Mouse (Mus musculus) heart, adult 8-10 months (tissue): ENCODE measurements around the gene Commd8. TPM values are rescaled to one million over a fixed set of nuclear protein-coding genes. Genes with fewer than 3 reads are reported as not detected.

Source experiments
- DNase-seq: peaks from one replicate; pipeline ENCODE4 v3.0.0; 2022; ENCODE audit warnings: low spot score
- total RNA-seq, 4 experiments: library from RNA; stranded (reverse); gene quantifications; 2 replicates each; pipeline ENCODE4 v1.2.4; 2022

The Commd8 gene
- total RNA-seq: 10 to 100 TPM; 40.5 to 44.6 (median 42.2) TPM

DNA sequence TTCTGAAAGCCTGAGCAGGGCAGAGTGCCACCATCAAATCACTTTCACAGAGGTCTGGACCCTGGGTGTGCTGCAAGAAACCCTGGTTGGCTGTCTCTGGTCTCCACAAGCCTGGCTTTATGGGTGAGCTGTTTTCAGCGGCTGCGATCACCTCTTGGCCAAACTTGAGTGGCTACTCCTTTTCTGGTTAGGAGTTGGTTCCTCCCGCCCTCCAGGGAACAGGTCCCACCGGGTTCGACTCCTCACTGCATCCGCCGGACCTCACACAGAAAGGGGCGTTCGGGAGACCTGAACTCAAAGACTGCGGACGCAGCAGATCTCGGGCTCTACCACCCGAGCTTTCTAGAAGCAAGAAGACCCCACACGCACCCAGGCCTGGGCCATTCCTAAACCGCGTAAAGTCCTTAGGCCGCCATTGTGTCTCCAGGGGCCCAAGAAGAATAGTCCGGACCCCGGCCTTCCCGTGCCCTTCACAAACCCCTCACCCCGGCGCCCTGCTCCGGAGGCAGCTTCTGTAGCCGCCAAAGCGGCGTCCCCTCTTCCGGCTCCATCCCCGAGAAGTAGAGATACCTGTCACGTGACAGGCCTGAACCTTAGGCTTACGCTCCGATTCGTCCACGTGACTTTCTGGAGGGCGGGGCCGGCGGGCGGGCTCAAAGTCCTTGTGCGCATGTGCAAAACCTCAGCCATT lies at the start of gene Commd8:
Gene Commd8 (minus strand): TSS at position 596 of the 691 bp plus-strand sequence.
- peak; percentile 95 for DNase-seq

DNA sequence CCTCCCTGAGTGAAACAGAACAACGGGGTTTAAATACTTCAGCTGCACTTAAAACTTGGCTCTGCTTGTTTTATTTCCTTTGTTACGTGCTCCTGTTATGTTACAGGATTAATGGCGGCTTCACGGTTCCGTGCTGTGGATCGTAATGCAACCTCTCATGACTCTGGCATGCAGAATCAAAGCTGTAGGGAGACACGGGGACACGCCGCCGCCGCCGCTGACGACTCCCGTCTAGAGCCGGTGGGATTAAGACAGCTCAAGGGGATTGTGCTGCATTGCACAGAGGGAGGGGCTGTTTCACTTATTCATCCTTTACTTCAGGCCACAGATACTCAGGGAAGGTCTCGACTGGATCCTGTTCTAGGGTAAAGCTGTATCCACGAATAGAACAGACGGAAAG lies 43.8 kb upstream of the Commd8 start:
- DNase-seq: no peak

DNA sequence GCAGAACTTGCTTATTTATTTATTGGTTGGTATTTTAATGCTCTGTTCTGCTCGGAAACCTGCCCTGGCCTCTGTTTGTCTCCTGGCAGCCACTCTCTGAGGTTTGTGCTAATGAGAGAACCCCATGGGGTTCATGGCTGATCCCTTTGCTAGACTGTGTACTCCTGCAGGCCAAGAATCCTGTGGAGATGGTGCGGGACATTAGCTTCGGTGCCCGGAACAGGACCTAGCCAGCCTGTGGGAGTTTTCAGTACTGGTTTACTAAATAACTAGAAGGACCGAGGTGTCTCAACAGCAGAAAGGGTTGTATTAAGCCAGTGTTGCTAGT lies 42.8 kb upstream of the Commd8 start:
- no peak for DNase-seq

DNA sequence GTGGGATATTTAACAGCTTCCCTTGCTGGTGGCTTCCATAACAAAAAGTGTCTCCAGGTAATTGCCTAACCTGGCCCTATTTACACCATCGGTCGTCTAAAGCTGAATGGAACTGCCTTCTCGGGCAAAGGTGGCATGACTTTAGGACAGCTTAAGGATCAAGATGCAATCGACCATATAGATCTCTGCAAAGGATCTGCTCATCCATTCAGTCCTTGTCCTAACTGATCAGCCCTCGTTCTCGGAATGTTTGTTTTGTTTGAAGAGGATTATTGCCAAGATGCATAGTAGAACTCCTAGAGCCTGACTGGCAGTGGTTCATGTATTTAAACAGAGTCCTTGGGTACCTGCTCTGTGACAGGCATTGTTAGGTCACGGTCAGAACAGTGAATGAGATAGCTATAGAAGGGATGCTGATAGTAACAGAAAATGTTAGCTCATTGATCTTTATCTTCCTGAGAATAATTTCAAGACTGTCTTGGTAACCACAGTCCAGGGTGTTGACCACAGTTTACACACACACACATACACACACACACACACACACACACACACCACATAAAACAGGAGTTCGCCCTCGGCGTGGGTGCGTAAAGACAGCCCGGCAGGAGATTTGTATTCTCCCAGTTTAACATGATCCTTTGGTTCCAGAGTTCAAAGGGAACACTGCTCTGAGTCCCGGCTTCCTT lies 42.3 kb upstream of the Commd8 start:
- no peak for DNase-seq

DNA sequence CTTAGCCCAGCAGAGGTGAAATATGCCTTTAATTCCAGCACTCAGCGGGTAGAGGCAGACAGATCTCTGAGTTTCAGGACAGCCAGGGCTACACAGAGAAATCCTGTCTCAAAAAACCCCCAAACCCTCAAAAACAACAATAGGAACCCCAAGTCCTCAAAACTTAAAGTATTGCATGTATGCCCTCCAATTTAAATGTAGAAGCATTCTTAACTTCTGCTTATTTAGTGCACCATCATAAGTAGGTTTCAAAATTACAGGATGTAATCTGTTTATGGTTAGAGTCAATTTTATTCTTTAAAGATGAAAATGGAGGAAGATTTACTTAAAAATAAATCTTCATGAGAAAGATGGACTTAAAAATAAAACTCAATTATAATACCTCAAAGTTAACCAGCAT lies 40.5 kb upstream of the Commd8 start:
- DNase-seq: no peak

DNA sequence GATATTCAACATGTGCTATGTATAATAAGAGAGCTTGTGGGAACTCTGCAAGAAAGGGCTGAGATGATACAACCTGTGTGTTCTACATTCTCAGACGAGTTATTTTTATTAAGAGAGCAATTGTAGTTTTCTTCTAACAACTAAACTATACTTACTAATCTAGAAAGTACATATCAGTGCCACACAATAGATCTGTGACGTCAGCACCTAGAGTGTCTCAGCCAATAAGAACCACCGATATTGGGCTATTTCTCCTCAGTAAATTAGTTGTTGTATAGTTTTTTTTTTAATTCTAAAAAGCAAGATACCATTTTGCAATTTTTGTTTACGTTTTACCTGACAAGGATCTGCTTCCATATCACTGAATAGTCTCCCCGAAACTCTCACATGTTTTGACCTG lies 37.3 kb upstream of the Commd8 start:
- no peak for DNase-seq

DNA sequence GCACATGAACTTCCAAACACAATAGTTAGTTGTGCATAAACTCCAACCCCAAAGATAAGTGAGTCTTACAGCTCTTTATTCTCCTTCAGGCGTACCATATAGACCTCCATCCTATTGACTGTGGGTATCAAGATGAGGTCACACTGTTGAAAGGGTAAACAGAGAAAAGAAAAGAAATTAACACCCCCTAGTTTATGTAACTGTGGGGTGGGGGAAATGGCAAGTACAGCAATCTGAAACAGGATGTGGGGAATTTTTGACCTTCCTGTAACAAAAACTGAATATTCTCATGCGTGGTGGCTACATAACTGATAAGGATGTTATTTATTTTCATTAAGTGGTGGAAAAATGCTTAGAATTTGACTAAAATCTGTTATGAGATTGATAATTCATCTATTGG lies 36.5 kb upstream of the Commd8 start:
- no peak for DNase-seq

DNA sequence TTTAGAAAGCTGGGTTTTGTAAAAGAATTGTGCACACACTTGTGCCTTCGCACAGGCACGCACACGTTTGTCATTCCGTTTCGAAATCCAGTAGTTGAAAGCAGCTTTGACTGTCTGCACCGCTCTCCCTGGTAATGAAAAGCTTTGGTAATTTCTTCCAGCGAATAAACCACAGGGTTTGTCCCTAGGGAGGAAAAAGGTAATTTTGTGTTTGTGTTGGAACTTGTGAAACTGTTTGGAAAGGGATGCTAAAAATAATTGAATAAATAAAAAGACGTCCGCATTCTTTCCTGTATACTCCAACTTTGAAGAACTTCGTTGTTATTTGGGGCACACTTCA lies 35.7 kb upstream of the Commd8 start:
- peak; percentile 53 for DNase-seq

DNA sequence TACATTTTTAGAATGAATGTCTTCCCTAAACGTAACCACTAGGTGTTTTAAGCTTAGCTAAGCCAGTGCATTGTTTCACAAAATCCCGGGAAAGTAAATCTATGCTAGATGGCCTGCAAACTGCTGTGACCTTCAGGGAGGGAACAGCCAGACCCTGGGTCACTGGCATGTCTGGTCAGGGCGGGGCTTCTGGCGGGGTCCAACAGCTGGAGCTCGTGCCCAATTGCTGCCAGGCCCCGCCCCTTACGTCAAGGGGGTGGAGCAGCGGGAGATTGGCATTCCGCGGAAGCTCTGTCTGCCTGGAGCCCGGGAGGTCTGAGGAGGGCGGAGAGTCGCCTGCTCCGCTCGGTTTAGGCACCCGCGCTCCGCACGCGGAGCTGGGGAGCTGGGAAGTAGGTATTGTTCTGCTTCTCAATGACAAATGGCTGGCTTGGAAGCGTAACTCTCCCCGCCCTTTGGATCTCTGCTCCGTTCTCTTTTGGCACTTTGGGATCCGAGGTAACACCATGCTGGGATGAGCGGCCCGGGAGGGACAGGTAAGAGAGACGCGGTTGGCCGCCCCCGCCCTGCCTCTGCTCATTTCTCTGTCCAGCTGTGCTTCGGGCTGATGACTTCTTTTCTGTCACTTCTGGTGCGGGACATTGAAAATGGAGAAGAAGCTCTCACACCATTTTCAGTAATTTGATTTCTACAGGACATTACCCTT lies 35.2 kb upstream of the Commd8 start:
- peak; percentile 95 for DNase-seq

DNA sequence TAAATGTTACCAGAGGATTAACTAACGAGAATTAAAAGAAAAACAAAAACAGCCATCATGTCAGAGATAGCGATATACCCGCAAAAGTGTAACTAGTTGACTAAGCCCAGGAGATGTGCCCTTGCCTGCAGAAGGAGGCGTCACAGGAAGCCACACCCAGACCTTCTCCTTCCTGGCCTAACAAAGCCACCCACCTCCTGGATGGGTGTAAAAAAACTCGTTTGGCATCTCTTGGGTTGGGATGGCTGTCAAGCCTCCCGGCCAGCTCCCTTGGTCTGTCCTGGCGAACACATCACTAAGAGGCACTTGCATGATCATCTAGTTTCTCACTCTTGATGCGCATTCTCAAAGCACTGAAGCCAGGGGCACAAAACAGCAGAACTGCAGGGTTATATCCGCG lies 34.0 kb upstream of the Commd8 start:
- DNase-seq: peak; percentile 57

DNA sequence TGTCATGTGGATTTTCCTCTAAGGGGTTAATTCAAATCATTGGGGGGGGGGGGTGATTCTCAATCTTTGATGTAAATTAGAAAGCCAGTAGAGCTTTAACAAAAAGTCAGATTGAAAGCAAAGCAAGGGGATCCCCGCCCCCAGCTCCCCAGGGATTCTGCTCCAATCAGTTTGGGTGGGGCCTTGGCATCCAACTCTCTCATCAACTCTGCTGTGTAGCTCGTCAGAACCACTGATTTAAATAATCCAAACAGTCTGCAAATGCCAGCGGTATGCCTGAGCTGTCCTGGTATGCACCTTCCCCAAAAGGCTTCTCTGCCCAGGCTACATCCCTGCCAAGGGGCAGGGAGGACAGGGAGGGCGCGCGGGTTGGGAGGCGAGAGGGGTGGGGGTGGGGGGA lies 33.6 kb upstream of the Commd8 start:
- peak; percentile 67 for DNase-seq

DNA sequence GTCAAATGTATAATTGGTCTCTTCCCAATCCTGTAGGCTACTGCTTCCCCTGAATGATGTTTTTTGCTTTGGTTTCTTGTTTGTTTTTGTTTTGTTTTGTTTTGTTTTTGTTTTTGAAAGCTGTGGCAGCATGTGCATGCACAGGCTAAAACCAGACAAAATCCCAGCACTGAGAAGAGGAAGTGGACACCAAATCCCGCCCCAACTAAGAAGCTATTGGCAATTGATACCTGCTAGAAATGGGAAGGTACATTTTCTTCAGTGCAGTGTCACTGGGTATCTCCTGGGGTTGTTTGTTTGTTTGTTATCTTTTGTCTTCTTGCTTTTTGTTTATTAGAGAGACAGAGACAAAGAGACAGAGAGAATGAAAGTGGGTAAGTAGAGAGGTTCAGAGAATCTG lies 27.5 kb upstream of the Commd8 start:
- DNase-seq: no peak

DNA sequence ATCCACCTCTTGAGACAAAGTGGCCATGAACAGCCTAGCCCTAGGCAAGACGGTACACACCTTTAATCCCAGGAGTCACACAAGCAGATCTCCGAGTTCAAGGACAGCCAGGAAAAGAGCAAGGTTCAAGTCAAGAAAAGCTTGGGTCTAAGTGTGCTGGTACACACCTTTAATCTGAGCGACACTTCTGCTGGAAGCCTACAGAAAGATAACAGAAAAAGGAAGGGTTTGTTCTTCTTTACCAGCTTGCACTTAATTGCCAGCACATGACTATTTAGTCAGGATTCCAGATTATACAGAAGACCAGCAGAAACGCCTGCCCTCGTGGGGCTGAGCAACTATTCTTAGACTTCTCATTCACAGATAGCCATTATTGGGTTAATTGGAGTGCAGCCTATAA lies 23.9 kb upstream of the Commd8 start:
- no peak for DNase-seq

DNA sequence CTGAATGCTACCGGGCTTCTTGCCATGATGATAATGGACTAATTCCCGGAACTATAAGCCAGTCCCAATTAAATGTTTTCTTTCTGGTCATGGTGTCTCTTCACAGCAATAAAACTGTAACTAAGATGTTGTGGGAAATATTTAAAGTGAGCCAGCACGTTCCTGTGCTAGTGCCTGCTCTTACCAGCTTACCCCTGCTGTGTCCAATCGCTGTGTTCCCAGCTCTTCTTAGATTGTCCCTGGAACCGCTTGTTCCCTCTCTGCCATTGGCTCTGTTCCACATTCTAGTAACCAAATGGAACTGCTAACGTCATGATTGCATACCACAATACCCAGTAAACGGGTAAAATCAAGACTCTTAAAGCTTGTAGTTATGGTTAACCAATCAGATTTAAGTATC lies 23.2 kb upstream of the Commd8 start:
- DNase-seq: no peak

DNA sequence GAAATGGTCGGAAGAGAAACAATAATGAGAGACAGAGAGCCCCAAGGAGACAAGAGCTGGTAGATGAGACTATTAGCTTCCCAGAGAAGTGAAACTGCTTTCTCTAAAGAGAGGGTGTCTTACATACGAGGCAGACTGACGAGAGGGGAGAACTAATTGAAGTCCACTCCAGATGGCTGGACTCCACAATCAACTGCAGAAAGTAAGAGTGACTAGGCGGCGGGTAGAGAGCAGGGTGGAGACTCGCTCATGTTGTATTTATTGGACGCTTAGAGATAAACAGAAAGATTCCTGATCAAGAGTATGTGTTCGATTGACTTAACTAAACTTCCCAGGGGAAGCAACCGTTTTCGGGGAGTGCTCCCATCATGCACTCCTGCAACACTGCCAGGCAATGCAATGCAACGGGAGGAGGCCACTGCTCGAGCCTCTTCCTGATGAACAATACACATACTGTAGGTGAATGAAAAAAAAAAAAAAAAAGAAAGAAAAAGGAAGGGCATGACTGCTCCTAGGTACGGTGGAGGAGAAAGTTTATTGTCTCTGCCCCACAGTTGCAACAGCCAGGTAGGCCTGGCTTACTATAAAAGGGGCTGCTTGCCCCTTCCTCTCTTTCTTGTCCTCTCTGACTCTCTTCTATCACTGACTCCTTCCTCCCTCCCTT lies 16.6 kb upstream of the Commd8 start:
- DNase-seq: no peak

DNA sequence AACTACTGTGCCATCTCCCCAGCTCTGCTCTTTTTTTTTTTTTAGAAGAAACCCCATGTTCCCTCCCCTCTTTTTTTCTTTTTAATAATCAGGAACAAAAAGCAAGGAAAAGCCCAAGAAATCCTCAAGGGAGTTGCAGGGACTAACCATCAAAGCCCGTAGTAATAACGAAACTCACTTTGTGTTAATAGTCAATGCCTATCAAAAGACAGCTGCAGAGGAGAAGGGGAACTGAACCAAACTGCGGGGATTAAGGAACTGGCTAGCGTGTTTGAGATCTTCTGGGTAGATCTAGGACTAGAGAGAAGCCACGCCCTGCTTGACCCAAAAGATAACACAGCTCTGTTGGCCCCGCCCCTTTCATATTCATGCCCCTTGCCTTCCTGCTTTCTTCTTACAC lies 15.9 kb upstream of the Commd8 start:
- DNase-seq: peak; percentile 52

DNA sequence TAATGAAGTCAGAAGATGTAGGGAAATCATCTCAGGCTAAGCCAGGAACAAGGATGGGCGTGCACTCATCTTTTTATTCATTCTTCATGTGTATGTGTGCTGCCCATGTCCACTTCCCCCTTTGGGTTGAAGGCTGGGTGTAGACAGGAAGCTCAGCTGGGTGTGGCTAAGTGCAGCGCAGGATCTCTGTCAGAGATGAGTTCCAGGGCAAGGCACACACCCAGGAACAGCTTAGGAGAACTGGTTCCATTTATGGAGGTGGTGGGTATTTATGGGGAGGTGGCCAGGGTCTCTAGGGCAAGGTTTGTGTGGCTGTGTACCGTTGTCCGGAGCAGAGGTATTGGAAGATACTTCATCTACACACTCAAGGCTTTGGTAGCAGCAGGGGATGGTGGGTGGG lies 14.8 kb upstream of the Commd8 start:
- peak; percentile 44 for DNase-seq

DNA sequence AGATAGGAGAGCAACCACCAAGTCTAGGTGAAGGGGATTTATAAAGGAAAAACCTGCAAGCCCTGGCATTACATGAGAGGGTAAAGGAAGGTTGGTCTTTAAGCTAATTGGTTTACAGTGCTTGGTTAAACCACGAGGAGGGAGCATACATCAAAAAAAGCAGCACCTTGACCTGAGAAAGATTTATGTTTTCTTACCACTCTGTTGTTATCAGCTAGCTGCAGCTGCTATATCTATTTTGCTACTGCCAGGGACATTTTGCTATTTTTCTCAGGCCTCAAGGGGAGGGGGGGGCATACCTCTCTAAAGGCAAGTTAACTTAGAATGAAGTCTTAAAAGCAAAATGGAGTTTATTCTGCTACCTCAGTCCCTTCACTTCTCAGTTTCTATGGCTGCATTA lies 13.2 kb upstream of the Commd8 start:
- DNase-seq: no peak

DNA sequence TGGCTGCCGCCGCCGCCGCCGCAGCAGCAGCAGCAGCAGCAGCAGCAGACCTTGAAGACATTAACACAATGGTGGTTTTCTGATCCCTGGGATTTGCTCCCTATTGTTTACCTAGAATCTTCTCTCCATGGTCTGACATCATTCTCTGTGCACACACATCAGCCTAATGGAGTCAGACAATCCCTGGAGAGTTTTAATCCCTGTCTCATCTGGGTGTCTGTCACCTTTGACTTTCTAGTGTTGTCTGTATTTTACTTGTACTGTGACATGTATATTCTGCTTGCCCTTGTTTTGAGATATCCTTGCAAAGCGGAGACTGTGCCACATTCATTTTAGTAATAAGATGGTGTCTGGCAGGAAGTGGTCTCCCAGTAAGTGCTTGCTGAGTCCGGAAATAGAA lies 7.5 kb upstream of the Commd8 start:
- DNase-seq: no peak

DNA sequence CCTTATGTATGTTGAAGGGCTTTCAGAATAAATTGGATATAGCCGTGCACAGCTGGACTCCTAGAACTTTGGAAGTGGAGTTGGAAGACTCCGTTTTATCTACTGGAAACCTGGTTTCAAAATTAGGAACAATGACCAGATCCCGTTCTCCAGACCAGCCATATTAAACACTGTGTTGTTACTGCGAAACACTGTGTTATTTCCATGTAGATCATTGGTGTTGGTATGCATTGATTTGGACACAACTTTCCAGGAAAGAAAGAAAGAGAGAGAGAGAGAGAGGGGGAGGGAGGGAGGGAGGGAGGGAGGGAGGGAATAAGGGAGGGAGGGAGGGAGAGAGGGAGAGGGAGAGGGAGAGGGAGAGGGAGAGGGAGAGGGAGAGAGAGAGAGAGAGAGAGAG lies 7.1 kb upstream of the Commd8 start:
- no peak for DNase-seq

DNA sequence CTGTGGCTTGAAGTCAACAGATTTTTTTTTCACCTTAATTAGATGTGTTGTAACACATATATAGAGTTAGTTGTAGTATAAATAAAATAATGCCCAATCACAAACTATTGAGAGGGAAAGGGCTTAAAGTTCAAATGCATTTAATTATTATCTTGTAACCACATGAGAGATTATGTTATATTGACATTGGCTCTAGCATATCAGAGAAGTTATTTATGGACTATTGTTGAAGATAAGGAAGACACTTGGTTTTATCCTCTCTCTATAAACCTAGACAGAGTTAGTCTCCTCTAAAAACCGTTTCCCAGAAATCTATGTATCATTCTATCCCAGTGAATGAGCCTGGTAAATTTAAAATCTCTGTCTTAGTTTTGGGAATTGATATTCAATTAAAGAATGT lies 5.5 kb upstream of the Commd8 start:
- no peak for DNase-seq

DNA sequence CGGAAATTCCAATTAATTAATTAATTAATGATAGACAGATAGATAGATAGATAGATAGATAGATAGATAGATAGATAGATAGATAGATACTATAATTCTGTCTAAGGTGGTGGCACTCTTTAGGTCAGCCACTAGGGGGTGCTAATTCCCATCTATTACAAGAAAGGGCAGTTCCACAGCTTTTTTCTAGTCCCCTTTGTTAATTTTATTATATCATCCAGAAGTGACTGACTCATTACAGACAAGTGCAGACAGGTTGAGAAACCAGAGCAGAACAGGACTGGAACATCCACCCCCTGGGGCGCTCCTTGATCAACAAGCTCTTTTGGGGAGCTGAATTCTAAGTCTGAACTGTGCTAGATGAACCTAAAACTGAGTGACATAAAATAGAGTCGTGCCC lies 4.7 kb upstream of the Commd8 start:
- DNase-seq: peak; percentile 53

DNA sequence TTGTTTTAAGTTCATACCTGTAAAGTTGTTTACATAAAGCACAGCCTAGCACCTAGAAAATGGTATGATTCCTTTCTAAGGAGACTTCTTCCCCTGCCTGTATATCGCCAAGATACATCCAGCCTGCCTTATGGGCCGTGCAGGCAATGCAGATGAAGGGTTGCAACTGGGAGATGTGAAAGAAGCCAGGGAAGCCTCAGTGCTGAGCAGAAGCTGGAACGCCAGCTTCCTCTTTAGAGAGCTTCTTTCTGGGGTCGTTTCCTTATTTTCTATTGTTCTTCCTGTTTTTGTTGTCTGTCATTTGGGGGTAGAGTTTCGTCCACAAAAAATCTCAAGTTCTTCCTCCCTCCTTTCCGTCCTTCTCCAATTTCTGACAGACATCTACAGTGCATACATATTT lies 2.1 kb upstream of the Commd8 start:
- DNase-seq: no peak
